Mouse (Mus musculus) neural tube, embryonic 12.5 days (tissue): ENCODE measurements around the gene Rnpep. TPM values are rescaled to one million over a fixed set of nuclear protein-coding genes. Genes with fewer than 3 reads are reported as not detected.
"Not testable (repeated sequence)": the region's sequence is repeated elsewhere in the genome, so short reads cannot be mapped to it uniquely, and the experiment has no call there.

ENCODE experiments used
- ATAC-seq: fragments of 200-750 bp; cut with Nextera tagmentation; 2 replicates; pipeline ENCODE4 v1.8.0; 2017; ENCODE audit warnings: low read depth, mild to moderate bottlenecking, moderate TSS enrichment, moderate library complexity; ENCODE audit not compliant: low FRiP score
- H3K27ac ChIP-seq: fragments of 300-500 bp; sonication (generic); 2 replicates; pipeline ENCODE4 v1.5.1; 2016
- H3K27me3 ChIP-seq: fragments of 300-500 bp; sonication (generic); replicated peaks from 2 replicates; pipeline ENCODE4 v1.6.1; 2016; ENCODE audit warnings: mild to moderate bottlenecking
- H3K36me3 ChIP-seq: fragments of 300-500 bp; sonication (generic); 2 replicates; pipeline ENCODE4 v1.6.1; 2016; ENCODE audit warnings: mild to moderate bottlenecking
- H3K4me1 ChIP-seq: fragments of 300-500 bp; sonication (generic); 2 replicates; pipeline ENCODE4 v1.6.1; 2016
- H3K4me2 ChIP-seq: fragments of 300-500 bp; sonication (generic); replicated peaks from 2 replicates; pipeline ENCODE4 v1.6.1; 2016; ENCODE audit warnings: mild to moderate bottlenecking
- H3K4me3 ChIP-seq: fragments of 300-500 bp; sonication (generic); 2 replicates; pipeline ENCODE4 v1.5.1; 2016
- H3K9ac ChIP-seq: fragments of 300-500 bp; sonication (generic); 2 replicates; pipeline ENCODE4 v1.6.1; 2016; ENCODE audit warnings: mild to moderate bottlenecking
- H3K9me3 ChIP-seq: fragments of 300-500 bp; sonication (generic); 2 replicates; pipeline ENCODE4 v1.6.1; 2016; ENCODE audit warnings: mild to moderate bottlenecking
- WGBS: fragments of 180-500 bp; shearing (Covaris S2); methylation state at CpG from one replicate; pipeline ENCODE4 v1.1.7; 2016; 5-methylcytosine and 5-hydroxymethylcytosine counted together
- polyA plus RNA-seq: library from polyadenylated mRNA; unstranded; fragments of >200 nt; fragmentation: Nextera tagmentation; extraction: Ambion mirVana; gene quantifications from 2 replicates; pipeline ENCODE4 v1.2.1, GENCODE M21; 2016

Rnpep gene
- polyA plus RNA-seq, 1 experiment from 2014 or later = 106 TPM

DNA sequence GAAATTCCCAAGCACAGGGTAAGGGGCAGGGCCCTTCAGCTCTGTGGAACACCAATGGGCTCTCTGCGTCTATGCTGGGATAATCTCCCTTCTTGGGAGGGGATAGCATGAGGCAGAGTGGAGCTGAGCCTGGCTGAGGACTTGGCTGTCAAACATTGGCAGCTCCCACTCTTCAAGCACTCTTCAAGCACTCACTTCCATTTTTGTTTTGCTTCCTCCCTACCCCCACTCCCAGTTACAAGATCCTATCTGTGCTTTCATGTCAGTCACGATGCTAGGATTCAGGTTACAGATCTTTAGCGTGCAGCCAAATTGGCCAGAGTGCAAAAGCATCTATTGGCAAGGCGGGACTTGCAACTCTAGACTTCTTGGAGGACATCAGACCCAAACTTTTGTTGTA lies 31.0 kb downstream of the Rnpep start:
- no peak for ATAC-seq
- WGBS = 70% methylated on average over 4 of the region's 4 CpGs

DNA sequence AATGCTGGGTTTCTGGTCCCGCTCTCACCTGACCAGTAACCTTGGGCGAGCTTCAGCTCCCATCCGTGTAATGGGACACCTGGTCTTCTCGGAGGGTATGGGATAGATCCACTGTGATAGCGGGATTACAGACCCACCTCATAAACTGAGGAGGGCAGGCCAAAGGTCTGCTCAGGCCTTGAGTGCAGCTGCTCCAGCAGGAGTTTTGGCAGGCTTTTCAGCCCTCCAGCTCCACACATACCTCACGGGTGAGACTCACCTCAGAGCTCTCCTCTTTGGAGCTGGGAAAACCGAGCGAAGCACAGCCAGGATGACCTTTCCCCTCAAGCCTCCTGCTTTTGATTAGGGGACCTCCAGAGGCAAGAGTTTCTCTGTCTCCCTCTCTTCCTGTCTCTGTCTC lies 32.5 kb downstream of the Rnpep start:
- ATAC-seq = no peak
- 85% methylated on average over 8 of the region's 8 CpGs for WGBS
- no peak overlapping the region for H3K4me3 ChIP-seq
- H3K27me3 ChIP-seq = peaks cover 3% of the 10 kb centered on the region; the same call in 1 of the 2 replicates
- no peak overlapping the region for H3K4me2 ChIP-seq
- H3K4me1 ChIP-seq = no peaks in the 10 kb centered on the region; the same call in 1 of the 2 replicates
- H3K9ac ChIP-seq = no peak overlapping the region
- no peaks in the 10 kb centered on the region for H3K36me3 ChIP-seq
- H3K9me3 ChIP-seq = no peaks in the 10 kb centered on the region
- H3K27ac ChIP-seq = no peak overlapping the region

More for the DNA sequence above, 31.0 kb downstream of the Rnpep start:
- no peaks in the 10 kb centered on the region for H3K9me3 ChIP-seq
- H3K9ac ChIP-seq = no peak overlapping the region
- peaks cover 3% of the 10 kb centered on the region; the same call in 1 of the 2 replicates for H3K27me3 ChIP-seq
- no peak overlapping the region for H3K27ac ChIP-seq
- no peaks in the 10 kb centered on the region for H3K36me3 ChIP-seq
- H3K4me2 ChIP-seq = no peak overlapping the region
- H3K4me3 ChIP-seq = no peak overlapping the region
- H3K4me1 ChIP-seq = no peaks in the 10 kb centered on the region; the same call in 1 of the 2 replicates

DNA sequence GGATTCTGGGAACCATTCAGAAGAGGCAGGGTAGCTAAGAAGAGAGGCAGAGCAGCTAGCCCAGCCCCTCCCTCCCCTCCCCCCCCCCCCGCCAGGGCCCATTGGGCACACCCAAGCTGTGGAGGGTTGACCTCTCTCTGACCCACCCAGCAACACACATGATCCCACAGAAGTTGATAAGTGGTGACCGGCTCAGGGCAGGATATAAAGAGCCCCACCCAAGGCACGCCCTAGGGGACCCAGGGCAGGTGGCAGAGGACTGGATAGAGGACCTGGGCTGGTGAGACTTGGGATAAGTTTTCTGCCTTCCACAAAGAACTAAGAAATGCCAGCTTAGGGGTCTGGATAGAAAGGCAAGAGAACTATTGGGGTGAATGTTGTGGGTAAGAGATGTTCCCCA lies 33.2 kb downstream of the Rnpep start:
- peaks cover 3% of the 10 kb centered on the region; the same call in 1 of the 2 replicates for H3K27me3 ChIP-seq
- H3K4me1 ChIP-seq = no peaks in the 10 kb centered on the region; the same call in 1 of the 2 replicates
- no peak overlapping the region for H3K4me3 ChIP-seq
- H3K9ac ChIP-seq = no peak overlapping the region
- WGBS = 49% methylated on average over 3 of the region's 3 CpGs
- no peak for ATAC-seq
- no peaks in the 10 kb centered on the region for H3K9me3 ChIP-seq
- H3K4me2 ChIP-seq = no peak overlapping the region
- no peak overlapping the region for H3K27ac ChIP-seq
- no peaks in the 10 kb centered on the region for H3K36me3 ChIP-seq

DNA sequence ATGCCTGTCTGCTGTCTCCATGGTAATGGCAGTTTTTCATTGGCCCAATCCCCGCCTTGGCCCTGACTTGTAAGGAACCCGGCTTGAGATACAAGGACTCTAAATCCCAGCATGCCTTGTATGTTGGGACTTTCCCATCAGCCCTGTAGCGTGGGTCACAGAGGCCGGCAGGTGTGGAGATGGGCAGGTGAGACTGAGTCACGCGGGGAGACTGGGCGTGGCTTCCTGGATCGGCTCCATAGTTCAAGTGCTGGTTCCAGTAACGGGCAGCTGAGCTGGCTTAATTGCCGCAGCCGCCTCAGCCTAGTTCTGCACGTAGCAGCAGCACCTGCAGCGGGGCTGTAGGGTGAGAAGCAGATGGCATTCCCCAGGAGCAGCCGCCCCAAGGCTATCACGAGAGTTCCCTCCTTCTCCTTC lies 35.4 kb downstream of the Rnpep start:
- H3K4me1 ChIP-seq = no peaks in the 10 kb centered on the region; the same call in 1 of the 2 replicates
- H3K27me3 ChIP-seq = peaks cover 3% of the 10 kb centered on the region; the same call in 1 of the 2 replicates
- 4% methylated on average over 15 of the region's 15 CpGs for WGBS
- H3K9ac ChIP-seq = 0 out of 2 replicates have a peak overlapping the region, but pooled peaks have one; percentile 33
- H3K36me3 ChIP-seq = no peaks in the 10 kb centered on the region
- H3K9me3 ChIP-seq = no peaks in the 10 kb centered on the region
- ATAC-seq = peak; percentile 48; the same call in 1 of the 2 replicates
- H3K4me3 ChIP-seq = peak overlapping the region; percentile 31
- H3K27ac ChIP-seq = no peak overlapping the region
- H3K4me2 ChIP-seq = peak overlapping the region; percentile 57

DNA sequence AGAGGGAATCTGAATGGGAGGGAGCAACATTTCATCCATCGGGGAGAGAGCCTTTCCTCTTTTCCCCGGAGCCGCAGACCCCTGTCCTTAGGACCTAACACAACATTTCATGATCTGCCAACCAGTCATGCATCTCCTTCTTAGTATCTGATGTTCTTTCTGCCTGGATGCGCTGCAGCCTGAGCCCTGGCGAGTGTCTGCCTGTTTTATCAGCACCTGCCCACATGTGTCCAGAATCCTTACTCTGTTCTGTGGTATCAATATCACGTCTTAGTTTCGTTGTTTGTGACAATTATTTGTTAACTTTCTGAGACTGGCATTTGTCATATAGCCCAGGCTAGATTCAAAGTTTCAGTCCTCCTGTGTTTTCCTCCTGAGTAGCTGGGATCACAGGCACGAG lies 39.9 kb downstream of the Rnpep start:
- Histone ChIP-seq H3K27ac (no peak overlapping the region), H3K9me3 (no peaks in the 10 kb centered on the region), H3K9ac (no peak overlapping the region), H3K4me1 (no peaks in the 10 kb centered on the region; the same call in 1 of the 2 replicates), H3K4me2 (no peak overlapping the region), H3K36me3 (no peaks in the 10 kb centered on the region), H3K4me3 (no peak overlapping the region), H3K27me3 (no peaks in the 10 kb centered on the region; the same call in 1 of the 2 replicates)
- ATAC-seq = no peak
- 87% methylated on average over 8 of the region's 8 CpGs for WGBS

DNA sequence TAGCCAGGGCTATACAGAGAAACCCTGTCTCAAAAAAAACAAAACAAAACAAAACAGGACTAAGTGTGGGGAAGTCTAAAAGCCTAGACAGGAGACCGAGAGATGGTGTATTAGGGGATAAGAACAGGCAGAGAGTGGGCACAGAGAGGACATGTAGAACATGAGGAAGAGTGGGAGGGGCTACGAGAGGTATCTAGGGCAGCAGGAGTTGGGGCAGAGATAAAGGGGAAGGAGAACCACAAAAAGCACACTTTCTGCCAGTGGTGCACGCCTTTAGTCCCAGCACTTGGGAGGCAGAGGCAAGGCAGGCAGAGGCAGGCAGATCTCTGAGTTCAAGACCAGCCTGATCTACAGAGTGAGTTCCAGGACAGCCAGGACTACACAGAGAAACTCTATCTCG lies 43.7 kb downstream of the Rnpep start:
- WGBS = 87% methylated on average over 4 of the region's 4 CpGs
- H3K9ac ChIP-seq, H3K36me3 ChIP-seq, H3K4me2 ChIP-seq, H3K27me3 ChIP-seq, H3K27ac ChIP-seq, H3K9me3 ChIP-seq, ATAC-seq, H3K4me3 ChIP-seq, H3K4me1 ChIP-seq: not testable (repeated sequence)

DNA sequence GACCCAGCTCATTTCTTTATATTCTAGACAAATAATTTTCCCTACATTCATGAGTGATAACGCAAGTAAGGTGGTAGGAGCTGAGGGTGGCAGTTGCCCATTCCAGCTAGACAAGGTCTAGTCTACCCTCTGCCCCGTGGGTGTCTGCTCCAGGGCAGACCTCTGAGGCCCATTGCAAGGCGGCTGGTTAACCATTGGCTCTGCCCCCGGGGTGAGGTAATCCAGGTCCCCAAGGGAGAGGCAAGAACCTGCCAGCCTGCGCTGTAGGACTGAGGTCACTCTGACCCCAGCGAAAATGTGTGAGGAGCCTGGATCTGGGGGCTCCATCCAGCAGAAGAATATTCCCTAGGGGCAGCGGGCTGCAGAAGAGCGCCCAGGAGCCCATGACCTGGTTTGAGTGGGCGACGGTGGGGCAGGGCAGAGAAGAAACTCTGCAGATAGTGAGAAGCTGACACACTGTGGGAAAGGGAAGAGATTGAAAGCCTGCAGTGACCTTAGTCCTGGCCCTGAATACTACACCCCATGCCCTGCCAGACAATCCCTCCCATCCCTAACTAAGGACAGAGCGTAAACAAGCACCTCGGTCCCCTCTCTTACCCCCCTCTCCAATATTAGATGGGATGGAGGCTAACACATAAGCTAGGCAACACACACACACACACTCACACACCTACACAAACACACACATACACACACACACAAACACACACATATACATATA lies 46.6 kb downstream of the Rnpep start:
- Histone ChIP-seq H3K9ac (no peak overlapping the region), H3K4me2 (no peak overlapping the region), H3K4me3 (no peak overlapping the region), H3K27ac (no peak overlapping the region), H3K27me3 (no peaks in the 10 kb centered on the region), H3K4me1 (no peaks in the 10 kb centered on the region), H3K9me3 (no peaks in the 10 kb centered on the region), H3K36me3 (no peaks in the 10 kb centered on the region)
- 74% methylated on average over 12 of the region's 12 CpGs for WGBS
- ATAC-seq = no peak

DNA sequence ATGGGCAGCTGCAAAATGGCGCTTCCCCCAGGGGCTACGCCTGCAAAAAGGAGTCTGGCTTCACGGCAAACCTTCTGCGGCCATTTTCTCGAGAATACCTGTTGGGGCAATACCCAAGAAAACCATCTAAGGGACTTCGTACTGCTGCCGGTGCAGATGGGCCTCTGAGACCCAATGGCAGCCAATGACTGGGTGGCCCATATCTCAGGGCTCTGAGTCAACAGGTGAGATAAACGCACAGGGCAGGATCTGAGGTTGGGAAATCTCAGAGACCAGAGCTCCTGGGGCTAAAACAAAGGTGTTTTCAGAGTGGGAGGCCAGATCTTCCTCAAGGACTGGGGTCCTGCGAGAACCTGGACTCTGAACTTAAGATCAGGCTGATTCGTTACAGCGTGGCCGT lies 49.1 kb downstream of the Rnpep start:
- Histone ChIP-seq H3K27ac (no peak overlapping the region), H3K36me3 (no peaks in the 10 kb centered on the region), H3K4me3 (no peak overlapping the region), H3K4me2 (no peak overlapping the region), H3K27me3 (no peaks in the 10 kb centered on the region), H3K9ac (no peak overlapping the region), H3K9me3 (no peaks in the 10 kb centered on the region), H3K4me1 (no peaks in the 10 kb centered on the region)
- no peak for ATAC-seq
- WGBS = 91% methylated on average over 12 of the region's 12 CpGs

DNA sequence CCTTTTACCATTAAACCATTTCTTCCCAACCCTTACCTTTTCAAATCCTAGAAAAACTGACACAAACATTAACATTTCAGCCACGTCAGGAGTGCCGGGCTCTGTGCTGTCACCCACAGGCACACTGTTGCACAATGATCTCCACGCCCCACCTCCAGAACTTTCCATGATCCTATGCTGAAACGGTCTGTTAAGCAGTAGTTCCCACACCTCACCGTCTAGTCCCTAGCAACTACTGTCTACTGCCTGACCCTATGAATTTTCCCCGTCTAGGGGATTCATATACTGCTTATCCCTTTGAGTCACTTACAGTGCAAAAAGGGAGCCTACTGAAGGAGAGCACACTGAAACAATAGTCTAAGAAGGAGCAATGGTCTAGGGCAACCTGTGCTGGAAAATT lies 49.9 kb downstream of the Rnpep start:
- Histone ChIP-seq H3K4me2 (no peak overlapping the region), H3K4me3 (no peak overlapping the region), H3K4me1 (no peaks in the 10 kb centered on the region), H3K9ac (no peak overlapping the region), H3K27ac (no peak overlapping the region), H3K27me3 (no peaks in the 10 kb centered on the region), H3K36me3 (no peaks in the 10 kb centered on the region), H3K9me3 (no peaks in the 10 kb centered on the region)
- no peak for ATAC-seq
- WGBS = 93% methylated on average over 6 of the region's 6 CpGs

DNA sequence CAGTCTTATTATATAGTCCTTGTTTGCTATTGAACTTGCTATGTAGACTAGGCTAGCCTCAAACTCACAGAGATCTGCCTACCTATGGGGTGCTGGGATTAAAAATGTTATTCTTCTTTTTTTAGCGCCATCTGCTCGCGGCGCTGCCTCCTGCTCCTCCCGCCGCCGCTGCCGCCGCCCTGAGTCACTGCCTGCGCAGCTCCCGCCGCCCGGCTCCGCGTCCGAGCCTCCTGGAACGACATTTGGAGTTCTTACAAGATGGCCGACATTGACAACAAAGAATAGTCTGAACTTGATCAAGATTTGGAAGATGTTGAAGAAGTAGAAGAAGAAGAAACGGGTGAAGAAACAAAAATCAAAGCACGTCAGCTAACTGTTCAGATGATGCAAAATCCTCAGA lies 52.0 kb downstream of the Rnpep start:
- not testable (repeated sequence) for H3K4me3 ChIP-seq, ATAC-seq, H3K9ac ChIP-seq, H3K36me3 ChIP-seq, H3K9me3 ChIP-seq, H3K27me3 ChIP-seq, H3K4me2 ChIP-seq, H3K4me1 ChIP-seq, H3K27ac ChIP-seq
- WGBS = 81% methylated on average over 20 of the region's 20 CpGs

DNA sequence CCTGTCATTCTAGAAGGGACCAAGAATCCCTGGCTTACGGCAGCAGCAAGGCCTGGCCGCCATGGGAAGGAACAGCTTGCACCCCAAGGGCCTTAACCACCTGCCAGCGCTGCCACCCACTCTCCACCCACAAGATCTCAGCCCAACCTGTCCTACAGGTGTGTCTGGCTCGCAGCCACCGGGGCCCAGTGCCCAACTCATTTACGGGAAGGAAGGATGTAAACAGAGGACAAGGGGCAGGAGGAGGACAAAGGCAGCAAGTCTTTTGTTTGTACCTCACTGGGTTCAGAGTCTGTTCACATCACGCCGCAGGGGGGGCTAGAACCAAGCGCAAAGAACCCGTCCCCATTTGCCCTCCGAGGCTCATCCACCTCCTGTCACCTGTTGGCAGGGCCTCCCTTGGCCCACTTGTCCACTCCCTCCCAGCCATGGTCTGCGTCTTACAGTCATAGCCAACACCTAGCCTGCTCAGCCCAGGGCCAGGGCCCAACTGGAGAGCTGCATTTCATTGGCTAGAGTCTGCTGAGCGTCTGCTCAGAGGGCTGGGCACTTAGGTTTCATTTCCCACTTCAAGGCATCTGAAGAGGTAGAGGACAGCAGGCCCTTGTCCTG lies 56.4 kb downstream of the Rnpep start:
- no peak overlapping the region for H3K27ac ChIP-seq
- H3K4me1 ChIP-seq = no peaks in the 10 kb centered on the region
- no peaks in the 10 kb centered on the region for H3K9me3 ChIP-seq
- no peaks in the 10 kb centered on the region for H3K36me3 ChIP-seq
- 86% methylated on average over 13 of the region's 13 CpGs for WGBS
- H3K27me3 ChIP-seq = no peaks in the 10 kb centered on the region
- no peak overlapping the region for H3K4me3 ChIP-seq
- H3K9ac ChIP-seq = no peak overlapping the region
- no peak for ATAC-seq
- no peak overlapping the region for H3K4me2 ChIP-seq

DNA sequence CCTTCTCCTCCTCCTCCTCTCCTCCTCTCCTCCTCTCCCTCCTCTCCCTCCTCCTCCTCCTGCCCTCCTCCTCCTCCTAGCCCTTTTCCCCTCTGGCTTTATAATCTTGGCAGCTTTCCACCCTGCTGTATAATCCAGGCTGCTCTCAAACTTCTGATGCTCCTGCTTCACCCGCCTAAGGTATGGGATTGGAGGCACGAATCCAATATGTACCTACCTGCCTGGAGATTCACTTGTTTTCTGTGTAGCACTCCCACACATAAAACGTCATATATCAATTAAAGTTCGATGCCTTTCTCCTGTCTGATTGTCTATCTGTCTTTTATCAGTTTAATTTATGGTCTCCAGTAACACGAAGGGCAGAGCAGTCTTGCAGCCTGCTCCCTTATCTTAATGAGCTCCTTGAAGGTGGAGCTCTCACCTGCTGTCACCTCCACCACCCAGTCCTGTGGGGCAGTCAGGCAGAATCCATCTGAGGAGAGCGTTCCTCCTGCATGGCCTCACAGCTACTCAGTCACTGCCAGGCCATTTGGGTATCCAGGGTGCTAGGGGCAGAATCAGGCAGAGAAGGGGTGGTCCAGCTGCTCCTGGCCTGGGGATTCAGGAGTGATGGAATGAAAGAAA lies 58.8 kb downstream of the Rnpep start:
- no peak overlapping the region for H3K4me2 ChIP-seq
- no peaks in the 10 kb centered on the region for H3K9me3 ChIP-seq
- H3K4me3 ChIP-seq = no peak overlapping the region
- H3K4me1 ChIP-seq = no peaks in the 10 kb centered on the region
- ATAC-seq = no peak
- 55% methylated on average over 6 of the region's 6 CpGs for WGBS
- H3K27ac ChIP-seq = no peak overlapping the region
- H3K9ac ChIP-seq = no peak overlapping the region
- H3K27me3 ChIP-seq = no peaks in the 10 kb centered on the region
- H3K36me3 ChIP-seq = no peaks in the 10 kb centered on the region
